Mouse (Mus musculus) spleen, postnatal 4 days (tissue): ENCODE measurements around the gene Dscaml1.
A peak's percentile ranks its signal among the peaks of the same experiment; 100 is the strongest.
"Not testable (repeated sequence)": the region's sequence is repeated elsewhere in the genome, so short reads cannot be mapped to it uniquely, and the experiment has no call there.

Experiments used
- DNase-seq, 2 experiments: peaks; one replicate each; pipeline ENCODE4 v3.0.0; 2022; ENCODE audit warnings: low spot score in 2 of 2

The Dscaml1 gene

DNA sequence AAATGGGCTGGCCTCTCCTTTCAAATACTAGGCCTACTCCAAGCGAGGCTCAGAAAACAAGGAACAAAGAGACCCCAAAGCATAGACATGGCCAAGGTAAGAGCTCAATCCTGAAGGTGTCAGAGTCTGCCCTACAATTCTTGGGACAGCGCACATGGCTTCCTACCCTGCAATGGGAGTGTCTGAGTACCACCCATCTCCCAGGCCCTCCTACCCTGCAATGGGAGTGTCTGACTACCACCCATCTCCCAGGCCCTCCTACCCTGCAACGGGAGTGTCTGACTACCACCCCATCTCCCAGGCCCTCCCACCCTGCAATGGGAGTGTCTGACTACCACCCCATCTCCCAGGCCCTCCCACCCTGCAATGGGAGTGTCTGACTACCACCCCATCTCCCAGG lies 349.7 kb downstream of the Dscaml1 start:
- not testable (repeated sequence) for DNase-seq

DNA sequence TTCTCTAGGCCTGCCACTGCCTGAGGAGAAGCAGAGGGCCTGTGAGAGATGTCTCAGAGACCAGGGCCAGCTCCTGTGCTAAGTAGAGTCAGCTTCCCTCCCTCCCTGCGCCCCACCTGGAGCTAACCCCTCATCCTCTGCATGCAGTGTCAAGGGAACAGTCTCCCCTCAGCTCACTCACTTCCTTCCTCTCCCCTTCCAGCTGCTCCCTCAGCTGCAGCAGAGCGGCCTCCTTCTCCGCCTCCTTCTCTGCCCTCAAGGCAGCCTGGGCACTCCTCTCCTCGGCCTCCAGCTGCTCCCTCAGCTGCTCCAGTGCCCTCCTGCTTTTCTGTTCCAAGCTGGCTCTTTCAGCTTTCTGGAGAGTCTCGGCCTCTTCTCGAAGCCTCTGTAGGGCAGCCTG lies 352.8 kb downstream of the Dscaml1 start:
- DNase-seq, result no peak

DNA sequence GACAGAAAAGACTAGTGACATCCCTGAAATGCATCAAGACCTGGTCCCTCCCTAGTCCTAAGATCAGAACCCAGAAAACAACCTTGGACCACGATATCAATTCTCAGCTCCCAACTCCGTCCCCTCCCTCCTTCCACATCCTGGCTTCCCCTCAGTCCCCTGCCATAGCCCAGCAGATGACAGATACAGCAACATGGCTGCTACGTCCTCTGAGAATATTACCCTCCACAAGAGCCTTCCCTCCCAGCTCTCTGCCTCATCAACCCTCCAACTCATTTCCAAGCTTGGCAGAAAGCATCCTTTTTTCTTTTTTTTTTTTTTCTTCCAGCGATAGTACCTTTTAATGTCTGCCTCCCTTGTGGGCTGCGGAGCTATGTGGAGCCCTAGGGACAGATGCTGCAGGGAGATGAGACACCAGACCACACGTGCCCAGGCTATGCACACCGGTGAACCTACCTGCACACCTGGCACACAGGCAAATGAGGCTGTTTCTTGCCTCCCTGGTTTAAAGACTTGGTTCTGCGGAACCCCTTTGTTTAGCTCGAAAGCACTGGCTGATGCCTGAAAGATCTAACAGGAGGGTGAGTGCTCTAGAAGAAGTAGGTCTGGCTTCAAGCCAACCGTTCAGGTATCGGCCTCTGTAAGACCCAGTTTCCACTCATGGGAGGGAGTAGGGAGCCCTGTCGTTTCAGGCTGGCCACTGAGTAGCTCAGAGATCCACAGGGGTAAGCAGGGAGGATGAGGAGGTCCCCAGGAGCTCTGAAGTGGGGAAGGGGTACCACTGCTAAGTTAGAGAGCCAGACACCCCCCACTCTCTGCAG lies 357.0 kb downstream of the Dscaml1 start:
- DNase-seq, result no peak

DNA sequence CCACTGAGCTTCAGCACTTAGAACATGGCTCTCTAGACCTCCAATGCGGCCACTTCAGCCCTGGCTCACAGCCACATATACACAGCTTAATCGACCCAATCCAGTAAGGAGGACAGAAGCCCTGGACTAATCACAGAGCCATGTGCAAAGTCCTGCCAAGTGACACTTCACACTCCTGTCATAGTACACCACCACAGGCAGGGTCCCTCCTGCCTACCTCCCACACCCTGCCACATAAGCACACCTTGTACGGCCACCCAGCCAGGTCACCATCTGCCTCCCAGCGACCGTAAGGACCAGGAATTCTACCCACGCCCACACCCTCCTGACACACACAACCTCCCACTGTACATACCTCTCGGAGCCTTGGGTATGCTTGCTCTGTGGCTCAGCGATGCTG lies 360.6 kb downstream of the Dscaml1 start:
- DNase-seq, result peak; percentile 48 to 75

DNA sequence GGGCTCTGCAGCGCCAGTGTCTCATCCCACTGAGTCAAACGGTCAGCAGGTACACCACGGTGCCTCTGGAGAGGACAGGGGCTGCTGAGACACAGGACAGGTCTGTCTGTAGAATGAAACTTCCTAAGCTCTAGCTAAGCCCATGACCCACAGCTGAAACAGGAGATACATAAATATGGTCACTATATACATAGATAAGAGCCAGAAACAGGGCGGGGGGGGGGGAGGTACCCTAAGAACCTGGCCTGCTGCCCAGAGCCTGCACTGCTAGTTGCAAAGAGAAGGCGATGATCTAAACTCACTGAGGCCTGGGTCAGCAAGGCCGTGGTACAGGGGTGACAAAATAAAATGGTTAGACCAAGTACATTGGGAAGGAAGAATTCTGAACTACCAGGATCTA lies 361.1 kb downstream of the Dscaml1 start:
- DNase-seq, result peak; percentile 75 to 85

DNA sequence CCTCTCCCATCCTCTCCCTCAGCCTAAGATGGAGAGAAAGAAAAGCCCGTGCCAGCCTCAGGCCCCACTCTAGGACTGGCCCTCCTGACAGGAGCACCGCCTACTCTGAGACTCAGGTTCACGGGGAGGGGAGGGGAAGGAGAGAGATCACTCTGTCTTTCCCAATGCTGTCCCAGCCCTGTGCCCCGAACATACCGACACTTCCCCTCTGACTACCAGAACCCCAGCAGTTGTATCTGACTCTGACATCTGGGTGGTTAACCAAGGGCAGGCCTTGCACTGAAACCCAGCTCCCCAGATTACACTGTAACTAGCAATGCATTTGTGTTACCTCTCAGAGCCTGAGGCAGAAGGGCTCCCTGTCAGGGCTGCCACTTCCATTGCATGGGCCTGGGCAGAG lies 362.0 kb downstream of the Dscaml1 start:
- peak in 1 of 2 experiments; percentile 50 for DNase-seq

DNA sequence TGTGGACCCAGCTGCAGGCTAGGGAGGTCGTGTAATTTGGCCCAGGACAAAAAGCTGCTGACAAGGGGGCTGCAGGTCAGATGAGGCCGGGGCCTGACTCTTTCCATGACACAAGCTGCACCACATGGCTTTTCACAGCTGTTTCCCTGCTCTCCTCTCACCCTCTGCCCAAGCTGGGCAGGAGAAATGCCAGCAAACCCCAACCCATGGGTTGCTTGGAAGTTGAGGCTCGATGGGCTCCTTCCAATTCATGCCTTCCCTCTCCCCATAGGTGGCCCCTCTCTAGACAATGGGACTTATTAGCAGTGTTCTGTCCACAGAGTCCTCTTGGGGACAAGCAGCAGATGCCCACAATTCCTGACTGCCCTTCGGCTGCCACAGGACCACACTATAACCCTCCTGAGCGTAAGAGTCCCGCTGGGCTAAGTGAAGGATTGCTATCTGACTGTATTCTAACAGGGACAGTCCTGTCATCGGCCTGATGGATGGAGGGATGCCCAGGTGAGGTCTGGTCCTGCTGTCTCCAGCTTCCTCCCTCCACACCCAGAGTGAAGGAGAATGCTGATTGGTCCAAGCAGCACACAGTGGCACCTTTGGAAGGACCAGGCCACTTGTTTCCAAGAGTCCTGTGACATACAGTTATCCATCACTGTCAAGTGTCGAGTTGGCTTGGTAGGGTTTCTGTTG lies 365.2 kb downstream of the Dscaml1 start:
- DNase-seq, result no peak

DNA sequence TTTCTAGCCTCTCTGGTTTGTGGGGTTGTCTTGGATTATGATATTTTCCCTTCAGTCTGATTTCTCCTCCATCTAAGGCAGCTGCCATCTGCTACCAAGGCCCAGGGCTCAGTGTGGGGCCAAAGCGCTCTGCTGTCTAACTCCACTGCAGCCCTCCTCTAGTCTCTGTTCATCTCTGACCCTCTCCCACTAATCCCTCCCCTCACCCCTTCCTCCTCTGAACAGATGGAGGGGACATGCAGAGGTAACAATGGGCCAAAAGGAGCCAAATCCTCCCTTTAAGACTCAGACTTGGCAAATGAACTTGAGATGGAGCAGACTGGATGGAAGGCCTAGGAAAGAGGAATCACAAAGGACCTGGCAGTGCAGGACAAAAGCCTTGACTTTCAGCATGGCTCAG lies 365.8 kb downstream of the Dscaml1 start:
- no peak for DNase-seq

DNA sequence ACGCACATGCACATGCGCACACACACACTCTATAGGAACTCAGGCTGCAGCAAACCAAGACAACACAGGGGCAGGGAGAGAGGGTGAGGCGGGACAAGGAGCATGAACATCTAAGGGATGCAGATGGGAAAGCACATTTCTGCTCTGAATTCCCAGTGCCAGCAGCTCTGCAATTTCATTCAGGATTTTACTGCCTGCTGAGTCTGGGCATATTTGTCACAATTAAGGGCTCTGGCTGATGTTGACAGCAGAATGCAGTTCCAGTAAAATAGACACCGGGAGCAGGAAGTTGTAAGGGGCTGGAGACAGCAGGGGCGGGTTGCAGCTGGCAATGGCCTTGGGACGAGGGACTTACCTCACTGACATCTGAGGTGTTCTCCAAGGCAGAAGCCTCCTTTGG lies 367.3 kb downstream of the Dscaml1 start:
- no peak for DNase-seq

DNA sequence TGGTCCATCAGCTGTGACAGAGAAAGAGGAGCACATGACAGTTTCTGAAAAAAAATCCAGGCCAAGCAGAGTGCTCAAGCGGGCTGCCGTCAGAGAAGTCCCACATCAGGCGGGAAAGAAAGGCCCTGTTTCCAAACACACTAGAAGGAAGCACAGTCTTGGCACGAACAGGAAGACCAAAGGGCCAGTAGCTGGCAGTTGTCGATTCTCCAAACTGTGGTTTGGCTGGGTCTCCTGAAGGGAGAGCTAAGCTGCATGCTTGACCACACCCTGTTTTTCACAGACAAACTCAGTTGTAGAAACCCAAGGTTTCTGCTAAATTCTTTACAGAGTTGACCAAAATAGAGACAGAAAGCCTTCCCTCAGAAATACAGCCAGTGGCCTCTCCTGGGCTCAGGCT lies 369.3 kb downstream of the Dscaml1 start:
- no peak for DNase-seq

DNA sequence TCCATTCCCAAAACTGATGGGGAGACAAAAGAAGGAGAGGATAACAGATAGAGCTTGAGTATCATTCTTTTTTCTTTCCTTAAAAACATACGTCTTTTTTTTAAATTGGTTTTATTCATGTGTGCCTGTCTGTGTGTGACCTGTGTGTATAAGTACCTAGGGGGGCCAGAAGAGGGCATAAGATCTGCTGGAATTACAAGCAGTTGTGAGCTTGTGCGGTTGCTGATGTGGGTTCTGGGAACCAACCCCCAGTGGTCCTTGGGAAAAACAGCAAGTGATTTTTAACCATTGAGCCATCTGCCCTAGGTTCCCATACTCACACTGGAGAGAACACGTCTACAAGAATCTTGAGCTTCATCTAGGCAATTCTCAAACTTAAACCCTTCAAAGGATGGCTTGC lies 370.8 kb downstream of the Dscaml1 start:
- DNase-seq, result no peak

DNA sequence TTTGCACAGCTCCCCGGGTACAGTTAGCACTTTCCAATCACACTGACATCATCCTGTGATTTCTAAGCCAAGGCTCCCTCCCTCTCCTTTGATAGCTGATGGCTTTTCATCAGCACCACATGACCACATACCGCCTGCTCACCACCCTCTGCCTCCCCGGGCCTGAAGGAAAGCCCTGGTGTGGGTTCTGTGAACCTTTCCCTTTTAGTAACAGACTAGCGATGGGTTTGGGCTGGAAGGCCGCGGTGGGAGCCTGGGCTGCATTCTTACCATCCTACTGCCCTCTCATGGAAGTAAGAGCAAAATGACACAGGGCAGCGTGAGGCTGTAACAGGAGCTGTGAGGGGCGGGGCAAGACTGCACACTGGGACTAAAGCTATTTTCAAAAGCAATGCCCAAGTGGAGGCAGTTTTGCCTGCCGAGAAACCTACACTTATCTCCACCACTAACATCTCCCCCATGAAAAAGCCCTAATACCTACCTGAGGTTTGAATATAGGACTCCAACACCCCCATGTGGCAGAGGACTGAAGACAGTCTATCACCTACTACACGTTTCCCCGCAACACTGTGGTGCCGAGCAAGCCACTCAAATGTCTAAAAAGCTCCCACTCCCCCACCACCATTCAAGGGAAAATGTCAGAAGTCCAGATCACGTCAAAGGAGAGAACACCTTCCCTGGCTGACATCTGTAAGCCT lies 372.2 kb downstream of the Dscaml1 start:
- DNase-seq, result no peak

DNA sequence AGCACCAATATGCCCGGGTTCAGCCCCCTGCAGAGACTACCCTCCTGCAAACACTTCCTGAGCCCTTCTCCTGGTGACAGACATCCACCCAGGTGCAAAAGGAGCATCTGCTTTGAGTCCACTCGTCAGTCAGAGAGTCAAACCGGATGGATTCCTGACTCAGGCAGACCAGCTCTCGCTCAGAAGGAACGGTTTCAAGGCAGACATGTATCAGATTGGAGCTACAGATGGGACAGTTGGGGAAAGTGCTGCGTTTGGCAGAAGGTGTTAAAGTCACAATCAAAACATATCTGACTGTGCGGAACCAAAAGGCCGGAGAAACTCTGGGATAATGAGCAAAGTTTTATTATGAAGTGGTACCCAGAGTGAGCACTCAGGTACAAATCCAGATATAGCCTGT lies 373.0 kb downstream of the Dscaml1 start:
- DNase-seq, result no peak
